Comparison of ENCODE assay signal across 12 mouse cellular contexts in genomic region chr8:70546412-70546811, GRCm38 (mm10).
"Had no signal": no experiment of that assay in that cellular context is flagged by ENCODE, and none has a peak within 500 bp of the region (broad histone marks: within the 10 kb centered on the region; RNA-seq: fewer than 3 reads in every experiment).

No protein-coding gene starts in this region.

- H3K27me3 ChIP-seq: limb, embryonic 12.5 days; midbrain, embryonic 12.5 days had no signal

- DNase-seq: kidney, adult 18-20 months; kidney, postnatal 10 days; kidney, postnatal 4 days; lung, postnatal 36 days; right cerebral cortex, adult 18-20 months; right cerebral cortex, postnatal 25 days; thymus, adult 18-20 months; thymus, postnatal 14 days had no signal

- H3K4me3 ChIP-seq: layer of hippocampus, adult 2 months; limb, embryonic 12.5 days; midbrain, embryonic 12.5 days had no signal

- H3K27ac ChIP-seq: layer of hippocampus, adult 2 months; limb, embryonic 12.5 days; midbrain, embryonic 12.5 days had no signal

- H3K9me3 ChIP-seq: limb, embryonic 12.5 days; midbrain, embryonic 12.5 days had no signal

- H3K36me3 ChIP-seq: midbrain, embryonic 12.5 days had no signal

- ATAC-seq: midbrain, embryonic 16.5 days had no signal

- H3K9ac ChIP-seq: limb, embryonic 12.5 days; midbrain, embryonic 12.5 days had no signal

- H3K4me2 ChIP-seq: limb, embryonic 12.5 days; midbrain, embryonic 12.5 days had no signal
